In genomic region chr3:103100735-103101134, GRCm38 (mm10) we compare ENCODE assay signal across 19 mouse cellular contexts. TPM values are rescaled to one million over a fixed set of nuclear protein-coding genes. Genes with fewer than 3 reads are reported as not detected.
A peak's percentile ranks its signal among the peaks of the same experiment; 100 is the strongest.
DNase-seq lines count a peak whose midpoint lies in the region; TF ChIP-seq lines count a peak whose summit lies in the region.
"Had no signal": no experiment of that assay in that cellular context is flagged by ENCODE, and none has a peak within 500 bp of the region (broad histone marks: within the 10 kb centered on the region; RNA-seq: fewer than 3 reads in every experiment).

No protein-coding gene starts in this region.

- intact Hi-C loops in left cerebral cortex, adult 2 months (cut with DNase I) = loop anchor here (5.0 kb wide), 2 partner anchors 52 to 72 kb away; partner anchors contain the start of gene Bcas2

- TF ChIP-seq RAD21 in CH12.LX (IDR thresholded peaks at IDR 0.05; ENCODE audit: low read depth, low read length) = peak; percentile 31

- peaks cover 0 to 7% of the 10 kb centered on the region in 2 experiments; a peak in 2 of 4 replicates for H3K4me1 ChIP-seq in CH12.LX (ENCODE audit: control insufficient read depth in 1 of 2, insufficient read depth in 2 of 2)
- peaks cover 13% of the 10 kb centered on the region for H3K4me1 ChIP-seq in forebrain, embryonic 10.5 days

- no peak overlapping the region for H3K9ac ChIP-seq in CH12.LX (ENCODE audit: insufficient read depth, low read depth)
- H3K9ac ChIP-seq: forebrain, embryonic 13.5 days; intestine, embryonic 15.5 days; midbrain, embryonic 15.5 days; neural tube, embryonic 12.5 days had no signal

- peak overlapping the region; percentile 96 for H3K4me2 ChIP-seq in CH12.LX (ENCODE audit: insufficient read depth, low read depth, poor library complexity, severe bottlenecking)
- H3K4me2 ChIP-seq: forebrain, embryonic 13.5 days; heart, embryonic 11.5 days; intestine, embryonic 15.5 days; midbrain, embryonic 15.5 days; neural tube, embryonic 12.5 days had no signal

- DNase-seq in left cerebral cortex, adult 2 months (ENCODE audit: extremely low spot score in 1 of 2, low spot score in 2 of 2) = no peak
- no peak for DNase-seq in left cerebral cortex, adult 11 months (ENCODE audit: low spot score)
- DNase-seq in 416B (ENCODE audit: low read depth) (peak; percentile 49), CH12.LX (ENCODE audit: extremely low read depth) (peak; percentile 29), adipocyte (ENCODE audit: low spot score) (peak; percentile 51)
- no peak for DNase-seq in forebrain, embryonic 10.5 days (ENCODE audit: extremely low spot score, low spot score)
- no peak for DNase-seq in embryo, embryonic 11 days
- DNase-seq in right cerebral cortex, postnatal 36 days (ENCODE audit: low spot score in 2 of 2) = no peak
- DNase-seq: adrenal gland, postnatal 10 days; gastrocnemius, postnatal 10 days; kidney, postnatal 4 days; thymus, postnatal 4 days had no signal

- no peaks in the 10 kb centered on the region for H3K79me2 ChIP-seq in CH12.LX (replicated peaks; ENCODE audit: control insufficient read depth, extremely low read depth, insufficient read depth, poor library complexity, severe bottlenecking)

- WGBS in forebrain, embryonic 10.5 days = 82% methylated on average over 2 of the region's 2 CpGs

- in situ Hi-C loops in CH12.LX (cut with MboI; ENCODE audit: low pct_ligation_motif_present, low pct_unique_long_range_greater_than_20kb, low sequenced_read_pairs) = loop anchor here (10.0 kb wide), 1 partner anchor 64 kb away; no protein-coding TSS in a partner anchor

- peak; percentile 42 for TF ChIP-seq CTCF in left cerebral cortex, adult 2 months (IDR thresholded peaks at IDR 0.05)
- peak in 1 of 2 experiments; percentile 43; a peak in 1 of 4 replicates for TF ChIP-seq CTCF in CH12.LX (conservative IDR thresholded peaks at IDR 0.05 in 1 of 2, IDR thresholded peaks at IDR 0.05 in 1 of 2; ENCODE audit: low read depth in 2 of 2, low read length in 2 of 2)

- no peak overlapping the region for H3K27ac ChIP-seq in left cerebral cortex, adult 2 months
- no peak overlapping the region for H3K27ac ChIP-seq in CH12.LX (ENCODE audit: insufficient read depth, low read depth)
- no peak overlapping the region for H3K27ac ChIP-seq in forebrain, embryonic 10.5 days
- H3K27ac ChIP-seq: forebrain, embryonic 13.5 days; intestine, embryonic 15.5 days; macrophage; midbrain, embryonic 15.5 days; neural tube, embryonic 12.5 days had no signal

- dilution Hi-C loops in CH12.LX (cut with MboI; ENCODE audit: extremely low pct_ligation_motif_present, extremely low pct_unique_long_range_greater_than_20kb, low sequenced_read_pairs) = no loop called here

- no peak for TF ChIP-seq EP300 in CH12.LX (IDR thresholded peaks at IDR 0.05; ENCODE audit: low read length)

- H3K9me3 ChIP-seq in CH12.LX (replicated peaks; ENCODE audit: low read length) = no peaks in the 10 kb centered on the region
- H3K9me3 ChIP-seq in forebrain, embryonic 10.5 days = no peaks in the 10 kb centered on the region
- H3K9me3 ChIP-seq: forebrain, embryonic 13.5 days; intestine, embryonic 15.5 days; midbrain, embryonic 15.5 days; neural tube, embryonic 12.5 days had no signal

- H3K36me3 ChIP-seq in CH12.LX (replicated peaks in 1 of 2; ENCODE audit: control insufficient read depth in 1 of 2, insufficient read depth in 1 of 2, low read length in 1 of 2) = no peaks in the 10 kb centered on the region
- no peaks in the 10 kb centered on the region for H3K36me3 ChIP-seq in forebrain, embryonic 10.5 days (replicated peaks)
- H3K36me3 ChIP-seq: intestine, embryonic 15.5 days; midbrain, embryonic 15.5 days; neural tube, embryonic 12.5 days had no signal

- TF ChIP-seq POLR2A in CH12.LX (IDR thresholded peaks at IDR 0.05; ENCODE audit: low read depth, low read length) = no peak

- peaks cover 5% of the 10 kb centered on the region for H3K27me3 ChIP-seq in CH12.LX (replicated peaks)
- peaks cover 46% of the 10 kb centered on the region for H3K27me3 ChIP-seq in forebrain, embryonic 10.5 days (ENCODE audit: poor library complexity, severe bottlenecking)
- H3K27me3 ChIP-seq: intestine, embryonic 15.5 days had no signal

- H3K4me3 ChIP-seq in left cerebral cortex, adult 2 months = no peak overlapping the region
- no peak overlapping the region for H3K4me3 ChIP-seq in CH12.LX (replicated peaks in 1 of 3; ENCODE audit: low read depth in 2 of 3, low read length in 2 of 3, poor library complexity in 1 of 3)
- H3K4me3 ChIP-seq in forebrain, embryonic 10.5 days = no peak overlapping the region
- H3K4me3 ChIP-seq: forebrain, embryonic 13.5 days; intestine, embryonic 15.5 days; midbrain, embryonic 15.5 days; neural tube, embryonic 12.5 days had no signal

TF ChIP-seq in CH12.LX, 34 proteins besides CTCF, POLR2A, EP300 and RAD21:
- TF ChIP-seq CHD2 (IDR thresholded peaks at IDR 0.05; ENCODE audit: low read length) = no peak
- TF ChIP-seq ELF1 (IDR thresholded peaks at IDR 0.05; ENCODE audit: low read depth, low read length) = no peak
- TF ChIP-seq POLR2AphosphoS2 (IDR thresholded peaks at IDR 0.05; ENCODE audit: low read depth, low read length) = no peak
- no peak for TF ChIP-seq UBTF (IDR thresholded peaks at IDR 0.05; ENCODE audit: low read depth, low read length)
- TF ChIP-seq ZKSCAN1 (IDR thresholded peaks at IDR 0.05; ENCODE audit: borderline replicate concordance, low read depth, low read length) = no peak
- no peak for TF ChIP-seq ZMIZ1 (IDR thresholded peaks at IDR 0.05; ENCODE audit: low read depth, low read length)
- no peak for TF ChIP-seq MYC (IDR thresholded peaks at IDR 0.05; ENCODE audit: low read depth, low read length)
TF ChIP-seq in CH12.LX: peak in this region for 0.

RNA-seq across cellular contexts. Expression of gene Dennd2c, which starts 1.7 kb away (rescaled TPM):
- under 1 TPM; 0.40 to 0.41 TPM for total RNA-seq in left cerebral cortex, adult 2 months (2021)
- 0.13 and 0.21 TPM in 2 replicates for total RNA-seq in CH12.LX (2012; rRNA removed)
- 0.19 and 0.26 TPM in 2 replicates for total RNA-seq in CH12.LX (2014; rRNA removed)
- 0.27 and 0.30 TPM in 2 replicates for polyA plus RNA-seq in CH12.LX (2012; ENCODE audit: insufficient read length, low read depth)
- 1.8 and 2.3 TPM in 2 replicates for polyA plus RNA-seq in forebrain, embryonic 10.5 days (2016; fragmentation: Nextera tagmentation; extraction: Ambion mirVana)

RNA-seq across cellular contexts. Expression of gene Ampd1, which starts 26.9 kb away (rescaled TPM):
- not detected for total RNA-seq in left cerebral cortex, adult 2 months (2021)
- total RNA-seq in CH12.LX (2012; rRNA removed) (not detected in 2 replicates), CH12.LX (2014; rRNA removed) (not detected in 2 replicates)
- 0.19 and 0.38 TPM in 2 replicates for polyA plus RNA-seq in CH12.LX (2012; ENCODE audit: insufficient read length, low read depth)
- not detected in 2 replicates for polyA plus RNA-seq in forebrain, embryonic 10.5 days (2016; fragmentation: Nextera tagmentation; extraction: Ambion mirVana)
- total RNA-seq: hematopoietic stem cell, adult 5-6 weeks had no signal
- polyA plus RNA-seq: forebrain, embryonic 13.5 days; heart, embryonic 11.5 days; macrophage; midbrain, embryonic 15.5 days had no signal

RNA-seq across cellular contexts. Expression of gene Nras, which starts 42.6 kb away (rescaled TPM):
- total RNA-seq in left cerebral cortex, adult 2 months (2021) = 10 to 100 TPM; 60.0 to 69.0 TPM
- total RNA-seq in CH12.LX (2012; rRNA removed) (49.7 and 52.5 TPM in 2 replicates), CH12.LX (2014; rRNA removed) (47.7 and 48.2 TPM in 2 replicates)
- 69.1 and 79.3 TPM in 2 replicates for polyA plus RNA-seq in CH12.LX (2012; ENCODE audit: insufficient read length, low read depth)
- 162 and 163 TPM in 2 replicates for polyA plus RNA-seq in forebrain, embryonic 10.5 days (2016; fragmentation: Nextera tagmentation; extraction: Ambion mirVana)

Comparison
In these comparisons a context has a peak if more than half of its experiments do, and no peak if none do; other contexts are left out.
1. DNase-seq: peak in 416B (single experiment), CH12.LX (single experiment) and adipocyte (single experiment); none in left cerebral cortex, adult 2 months (0 of 2), left cerebral cortex, adult 11 months (single experiment), forebrain, embryonic 10.5 days (single experiment), embryo, embryonic 11 days (single experiment) and right cerebral cortex, postnatal 36 days (0 of 2).